Comparison of ENCODE assay signal across 13 mouse cellular contexts in genomic region chr10:111694227-111695200, GRCm38 (mm10).
DNase-seq lines count a peak whose midpoint lies in the region; ATAC-seq and TF ChIP-seq lines count a peak whose summit lies in the region.
"Had no signal": no experiment of that assay in that cellular context is flagged by ENCODE, and none has a peak within 500 bp of the region (broad histone marks: within the 10 kb centered on the region; RNA-seq: fewer than 3 reads in every experiment).

No protein-coding gene starts in this region.

- no peak for TF ChIP-seq CTCF in Patski (IDR thresholded peaks at IDR 0.05)

- in situ Hi-C loops in Patski (cut with MboI; ENCODE audit: low pct_unique_long_range_greater_than_20kb): no loop called here

- H3K27ac ChIP-seq in hindbrain, embryonic 11.5 days (ENCODE audit: low read depth, low read length): no peak overlapping the region
- H3K27ac ChIP-seq in midbrain, embryonic 15.5 days: peak overlapping the region; percentile 71
- H3K27ac ChIP-seq: macrophage had no signal

- H3K4me1 ChIP-seq in hindbrain, embryonic 11.5 days (replicated peaks; ENCODE audit: control insufficient read depth, insufficient read depth, low read length): no peaks in the 10 kb centered on the region
- peaks cover 12% of the 10 kb centered on the region for H3K4me1 ChIP-seq in midbrain, embryonic 15.5 days

- no peak overlapping the region for H3K4me3 ChIP-seq in hindbrain, embryonic 11.5 days (ENCODE audit: low read depth, low read length)
- H3K4me3 ChIP-seq in midbrain, embryonic 15.5 days: no peak overlapping the region

- DNase-seq in kidney, adult 11 months: peak; percentile 14
- no peak for DNase-seq in kidney, adult 18-20 months
- peak; percentile 73 for DNase-seq in Patski (ENCODE audit: low read depth, low spot score)
- DNase-seq in hindbrain, embryonic 11.5 days (ENCODE audit: low spot score): no peak
- no peak for DNase-seq in layer of hippocampus, postnatal 10 days (ENCODE audit: low spot score in 2 of 2)
- no peak for DNase-seq in T-cell, adult 2 months (ENCODE audit: low spot score)
- DNase-seq in ovary, postnatal 10 days (ENCODE audit: low spot score): no peak
- DNase-seq: cerebellum, adult 8-10 months; gastrocnemius, postnatal 14 days; layer of hippocampus, postnatal 36 days; right cerebral cortex, postnatal 14 days had no signal

- H3K36me3 ChIP-seq in hindbrain, embryonic 11.5 days (ENCODE audit: control insufficient read depth, insufficient read depth, low read length): no peaks in the 10 kb centered on the region
- H3K36me3 ChIP-seq in midbrain, embryonic 15.5 days (replicated peaks): no peaks in the 10 kb centered on the region

- no peaks in the 10 kb centered on the region for H3K9me3 ChIP-seq in hindbrain, embryonic 11.5 days (ENCODE audit: control insufficient read depth, low read length)
- H3K9me3 ChIP-seq in midbrain, embryonic 15.5 days: no peaks in the 10 kb centered on the region

- POLR2A ChIA-PET in Patski (lab: Charles Lee): interaction anchor here (0.7 kb wide), 1 partner anchor 921 kb away, joined by 4 read pairs; no protein-coding TSS in a partner anchor

- ATAC-seq in Patski: peak; percentile 91
- ATAC-seq in hindbrain, embryonic 11.5 days (ENCODE audit: low FRiP score): peak; percentile 35; the same call in 1 of the 2 replicates
- peak; percentile 94 for ATAC-seq in midbrain, embryonic 15.5 days (replicated peaks)

- 68% methylated on average over 6 of the region's 6 CpGs for WGBS in hindbrain, embryonic 11.5 days
- 59% methylated on average over 6 of the region's 6 CpGs for WGBS in midbrain, embryonic 15.5 days

- no peaks in the 10 kb centered on the region for H3K27me3 ChIP-seq in Patski
- no peaks in the 10 kb centered on the region for H3K27me3 ChIP-seq in hindbrain, embryonic 11.5 days (ENCODE audit: control insufficient read depth, insufficient read depth, low read length)
- no peaks in the 10 kb centered on the region for H3K27me3 ChIP-seq in midbrain, embryonic 15.5 days (replicated peaks)

- no peak overlapping the region for H3K4me2 ChIP-seq in hindbrain, embryonic 11.5 days (replicated peaks; ENCODE audit: low read depth, low read length)
- H3K4me2 ChIP-seq in midbrain, embryonic 15.5 days: no peak overlapping the region

- CTCF ChIA-PET in Patski (lab: Charles Lee): interaction anchor here (0.8 to 1.0 kb wide), 2 partner anchors 35 to 230 kb away, joined by 3 read pairs; no protein-coding TSS in a partner anchor

- H3K9ac ChIP-seq in hindbrain, embryonic 11.5 days (ENCODE audit: low read depth, low read length): no peak overlapping the region
- H3K9ac ChIP-seq in midbrain, embryonic 15.5 days: no peak overlapping the region

Comparison
In these comparisons a context has a peak if more than half of its experiments do, and no peak if none do; other contexts are left out.
1. DNase-seq: peak in kidney, adult 11 months (single experiment) and Patski (single experiment); none in kidney, adult 18-20 months (single experiment), hindbrain, embryonic 11.5 days (single experiment), layer of hippocampus, postnatal 10 days (0 of 2), T-cell, adult 2 months (single experiment) and ovary, postnatal 10 days (single experiment).
2. ATAC-seq: peak in every context shown above with its lines; median percentile 94 in midbrain, embryonic 15.5 days; 91 in Patski; 35 in hindbrain, embryonic 11.5 days.